Mouse (Mus musculus): ENCODE data around the gene Bcl7c.
"Not testable (repeated sequence)": the region's sequence is repeated elsewhere in the genome, so short reads cannot be mapped to it uniquely, and the experiment has no call there.

Bcl7c gene

DNA sequence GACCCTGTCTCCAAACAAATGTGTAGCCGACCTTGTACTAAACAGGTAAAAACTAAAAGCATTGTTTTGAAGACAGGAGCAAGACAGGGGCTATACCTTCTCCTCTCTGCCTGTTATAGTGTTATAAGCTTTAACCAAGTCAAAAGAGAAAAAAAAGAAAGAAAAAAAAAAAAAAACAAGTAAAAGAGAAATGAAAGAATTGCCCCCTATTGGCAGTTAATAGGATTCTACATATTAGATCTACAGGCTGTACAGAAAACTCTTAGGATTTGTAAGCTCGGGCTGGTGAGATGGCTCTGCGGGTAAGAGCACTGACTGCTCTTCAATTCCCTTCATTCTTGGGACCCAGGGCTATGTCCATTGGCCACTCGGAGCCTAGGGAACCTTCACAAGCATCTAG lies 66.5 kb downstream of the Bcl7c start:
- no peak for DNase-seq

DNA sequence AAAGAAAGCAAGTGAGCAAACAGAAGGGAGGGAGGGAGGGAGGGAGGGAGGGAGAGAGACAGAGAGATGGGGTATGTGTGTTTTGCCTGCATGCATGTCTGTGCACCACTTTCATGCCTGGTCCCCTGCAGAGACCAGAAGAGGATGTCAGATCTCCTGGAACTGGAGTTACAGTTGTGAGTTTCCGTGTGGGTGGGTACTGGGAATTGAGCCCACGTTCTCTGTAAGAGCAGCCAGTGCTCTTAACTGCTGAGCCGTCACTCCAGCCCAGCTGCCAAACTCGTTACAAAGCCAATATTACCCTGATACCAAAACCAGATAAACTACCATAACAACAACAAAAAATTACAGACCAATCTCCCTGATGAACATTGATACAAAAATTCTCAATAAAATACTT lies 67.5 kb downstream of the Bcl7c start:
- peak; percentile 50 for DNase-seq

DNA sequence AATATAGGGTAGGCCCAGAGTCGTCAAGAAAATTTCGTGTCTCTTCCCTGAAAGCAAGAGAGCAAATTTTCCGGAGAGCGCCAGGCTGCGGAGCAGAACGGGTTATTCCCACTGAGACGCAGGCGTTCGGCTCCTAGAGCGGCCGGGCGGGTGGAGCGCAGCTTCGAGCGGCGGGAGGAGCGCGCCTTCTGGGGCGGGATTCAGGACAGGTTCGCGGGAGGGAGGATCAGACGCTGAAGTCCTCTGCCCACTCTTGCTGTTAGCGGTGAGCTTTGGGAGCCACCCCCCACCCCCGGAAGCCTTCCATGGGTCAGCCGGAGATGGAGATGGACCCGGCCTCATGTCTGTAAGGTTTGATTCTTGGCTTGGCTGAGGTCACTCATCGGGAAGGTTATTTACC lies 71.8 kb downstream of the Bcl7c start:
- DNase-seq, result peak; percentile 69

DNA sequence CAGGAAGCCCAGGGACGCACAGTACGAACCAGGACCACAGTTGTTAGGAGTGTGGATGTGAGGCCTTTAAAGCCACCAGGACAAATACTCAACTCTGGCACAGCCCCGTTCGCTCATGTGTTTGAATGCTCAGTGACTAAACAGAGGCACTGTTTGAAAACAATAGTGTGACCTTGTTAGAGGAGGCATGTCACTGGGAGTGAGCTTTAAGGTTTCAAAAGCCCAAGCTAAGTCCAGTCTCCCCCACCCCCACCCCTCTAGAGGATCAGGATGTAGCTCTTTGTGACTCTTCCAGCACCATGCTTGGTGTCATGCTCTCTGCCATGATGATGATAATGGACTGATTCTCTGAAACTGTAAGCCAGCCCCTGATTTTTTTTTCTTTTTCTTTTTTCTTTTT lies 77.3 kb downstream of the Bcl7c start:
- DNase-seq, result no peak

DNA sequence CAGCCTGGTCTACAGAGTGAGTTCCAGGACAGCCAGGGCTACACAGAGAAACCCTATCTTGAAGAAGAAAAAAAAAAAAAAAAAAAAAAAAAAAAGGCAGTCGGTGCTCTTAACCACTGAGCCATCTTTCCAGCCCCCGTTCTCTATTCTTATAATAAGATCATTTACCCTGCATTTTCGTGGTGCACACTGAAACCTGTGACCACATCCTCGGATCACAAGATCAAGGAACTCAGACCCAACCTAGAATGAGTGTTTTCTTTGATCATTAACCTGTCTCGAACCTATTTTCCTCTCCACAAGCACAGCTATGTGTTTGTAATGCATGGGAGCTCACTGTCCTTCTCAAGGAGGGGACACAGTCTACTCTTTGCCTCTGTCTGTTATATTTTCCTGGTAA lies 80.1 kb downstream of the Bcl7c start:
- no peak for DNase-seq

DNA sequence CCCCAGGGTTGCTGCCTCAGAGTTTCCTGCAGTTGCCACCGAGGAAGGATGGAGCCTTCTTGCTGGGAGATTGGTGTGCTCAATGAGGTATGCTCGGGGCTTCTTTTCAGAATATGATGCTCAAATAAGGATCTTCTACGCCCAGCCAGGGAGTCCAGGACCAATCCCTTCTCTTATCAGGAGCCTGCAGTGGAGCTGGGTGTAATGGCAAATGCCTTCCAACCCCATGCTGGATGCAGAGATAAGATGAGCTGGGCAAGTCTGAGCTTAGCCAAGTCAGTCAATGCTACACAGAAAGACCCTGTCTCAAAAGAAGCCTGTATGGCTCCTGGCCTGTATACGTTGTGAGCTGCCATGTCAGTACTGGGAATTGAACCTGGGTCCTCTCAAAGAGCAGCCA lies 82.3 kb downstream of the Bcl7c start:
- DNase-seq, result no peak

DNA sequence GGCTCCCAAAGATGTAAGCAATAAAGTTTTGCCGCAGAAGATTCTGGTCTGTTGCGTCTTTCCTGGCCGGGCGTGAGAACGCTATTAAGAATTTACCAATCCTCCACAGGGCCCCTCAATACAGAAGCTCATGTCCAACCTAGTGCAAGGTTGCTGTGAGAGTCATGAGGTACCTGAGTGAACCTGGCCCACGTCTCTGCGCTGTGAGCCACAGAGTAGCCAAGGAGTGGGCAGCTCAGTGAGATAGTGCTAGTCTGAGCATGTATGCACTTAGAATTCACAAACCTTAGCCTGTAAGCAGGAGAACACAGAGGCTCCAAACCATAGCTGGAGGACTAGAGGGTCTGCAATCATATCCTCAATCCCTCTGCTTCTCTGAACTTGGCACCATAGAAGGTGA lies 82.7 kb downstream of the Bcl7c start:
- no peak for DNase-seq

DNA sequence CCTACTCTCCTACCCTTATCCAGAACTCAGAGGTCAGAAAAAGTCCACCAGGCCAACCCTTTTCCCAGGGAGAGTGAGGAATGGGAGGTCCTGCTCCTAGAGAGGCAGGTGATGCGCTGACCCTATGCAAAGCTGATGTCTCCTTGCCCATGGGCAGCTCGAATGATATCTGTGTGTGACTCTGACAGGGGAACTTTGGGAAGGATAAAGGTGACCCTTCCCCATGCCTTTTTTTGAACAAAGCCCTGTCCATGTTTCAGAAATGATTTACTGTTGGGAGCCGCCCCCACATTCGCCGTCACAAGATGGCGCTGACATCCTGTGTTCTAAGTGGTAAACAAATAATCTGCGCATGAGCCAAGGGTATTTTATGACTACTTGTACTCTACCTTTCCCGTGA lies 90.3 kb downstream of the Bcl7c start:
- DNase-seq, result not testable (repeated sequence)

DNA sequence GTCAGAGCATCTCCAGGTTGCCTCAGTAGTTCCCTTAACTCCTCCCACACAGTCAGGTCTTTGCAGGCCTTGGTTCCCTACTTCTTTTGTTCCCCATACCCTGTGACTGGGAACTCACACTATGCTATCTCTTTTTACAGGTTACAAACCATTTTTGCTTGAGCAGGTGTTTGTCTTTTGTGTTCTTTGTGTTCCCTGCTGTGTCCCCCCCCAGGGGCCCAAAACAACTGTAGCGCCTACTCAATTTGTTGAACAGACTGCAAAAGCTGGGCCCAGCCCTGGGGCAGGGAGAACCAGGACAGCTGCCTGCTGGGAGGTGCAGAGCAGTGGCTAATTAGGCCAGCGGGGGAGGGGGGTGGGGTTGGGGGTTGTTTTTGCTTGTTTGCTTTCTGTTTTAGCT lies 90.8 kb downstream of the Bcl7c start:
- DNase-seq, result no peak

DNA sequence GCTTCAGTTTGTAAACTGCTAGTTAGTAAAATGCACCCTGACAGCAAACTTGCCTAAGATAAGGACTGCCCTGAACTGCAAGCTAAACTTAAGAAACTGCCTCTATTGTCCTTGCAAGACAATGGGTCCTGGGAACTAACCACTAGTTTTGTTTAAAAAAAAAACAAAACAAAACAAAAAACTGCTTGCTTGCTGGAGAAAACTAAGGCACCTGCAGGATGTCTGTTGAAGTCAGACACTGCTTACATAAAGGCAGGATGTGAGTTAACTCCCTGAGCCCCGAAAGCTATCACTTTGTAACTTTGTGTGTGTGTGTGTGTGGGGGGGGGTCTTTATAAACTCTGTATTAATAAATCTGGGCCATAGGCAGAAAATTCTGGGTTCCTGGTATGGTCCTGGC lies 91.9 kb downstream of the Bcl7c start:
- DNase-seq, result no peak

DNA sequence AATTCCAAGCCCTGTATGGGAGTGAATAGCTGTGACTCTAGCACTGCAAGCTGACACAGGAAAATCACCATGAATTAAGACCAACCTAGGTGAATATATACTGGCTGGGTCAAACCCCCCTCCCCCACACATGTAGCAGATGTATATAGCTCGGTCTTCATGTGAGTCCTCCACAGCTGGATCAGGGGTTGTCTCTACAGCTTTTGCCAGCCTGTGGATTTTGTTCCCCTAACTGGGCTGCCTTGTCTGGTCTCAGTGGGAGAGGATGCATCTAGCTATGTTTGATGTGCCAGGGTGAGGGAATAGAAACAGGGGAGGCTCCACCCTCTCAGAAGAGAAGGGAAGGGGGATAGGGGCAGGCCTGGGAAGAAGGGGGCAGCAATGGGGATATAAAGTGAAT lies 92.4 kb downstream of the Bcl7c start:
- DNase-seq, result no peak

DNA sequence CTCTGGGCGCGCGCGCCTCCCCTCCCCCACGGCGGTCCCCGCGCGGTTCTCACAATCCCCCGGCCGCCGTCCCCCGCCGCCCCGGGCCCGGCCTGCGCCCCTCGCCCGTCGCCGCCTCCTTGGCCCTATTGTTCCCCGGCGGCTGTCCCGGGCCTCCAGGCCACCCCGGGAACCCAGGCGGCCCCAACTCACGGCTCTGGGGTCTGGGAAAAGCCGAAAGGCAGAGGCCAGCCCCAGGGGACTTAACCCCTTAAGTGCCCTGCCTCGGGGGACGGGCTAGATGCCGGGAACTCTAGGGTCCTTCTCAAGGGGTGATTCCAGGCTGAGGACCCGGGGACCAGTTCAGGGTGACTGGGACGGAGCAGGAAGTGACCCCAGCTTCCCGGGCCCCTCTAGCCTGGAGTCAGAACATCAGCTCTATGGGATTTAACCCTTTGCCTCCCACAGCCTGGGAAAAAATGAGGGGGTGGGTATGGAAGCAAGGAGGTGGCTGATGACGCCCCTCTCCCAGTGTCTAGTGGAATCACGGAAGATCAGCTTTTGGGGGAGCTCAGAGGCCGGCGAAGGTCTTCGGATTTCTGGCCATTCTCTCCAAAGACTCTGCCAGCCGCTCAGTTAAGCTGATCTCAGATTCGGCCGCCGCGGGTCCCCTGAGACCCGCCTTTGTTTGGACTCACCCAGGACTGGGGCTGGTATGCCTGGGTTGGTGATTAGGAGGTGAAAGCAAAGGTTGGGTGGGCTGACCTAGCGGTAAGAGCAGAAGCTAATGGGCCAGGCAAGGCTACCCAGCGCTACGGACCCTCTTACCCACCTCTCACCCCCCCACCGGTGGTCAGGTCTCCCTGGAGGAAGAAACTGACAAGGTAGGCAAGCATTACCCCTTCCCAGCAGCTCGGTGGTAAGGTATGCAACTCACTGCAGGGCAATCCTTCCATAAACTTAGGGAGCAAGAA lies 93.6 kb downstream of the Bcl7c start, which contains the start of gene Zfp629:
Gene Zfp629, minus strand, starts transcription at position 907 of the 953 bp plus-strand sequence.
- peak; percentile 80 for DNase-seq

DNA sequence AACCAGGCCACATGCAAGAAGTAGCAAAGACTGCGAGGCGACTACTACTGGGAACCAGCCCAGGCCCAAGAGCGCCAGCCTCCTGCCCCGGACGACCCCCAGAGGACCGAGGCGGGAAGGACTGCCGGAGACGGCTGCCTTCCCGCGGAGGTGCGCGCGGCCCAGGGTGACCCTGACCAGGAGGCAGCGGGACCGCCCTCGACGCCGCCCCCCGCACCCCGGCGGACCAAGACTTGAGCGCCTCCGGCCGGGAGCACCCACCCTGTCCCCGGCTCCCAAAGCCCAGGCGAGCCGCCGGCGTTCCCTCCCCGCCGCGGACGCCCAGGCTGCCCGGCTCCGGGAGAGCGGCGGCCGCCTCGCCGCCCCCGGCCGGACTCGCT lies 94.2 kb downstream of the Bcl7c start:
- no peak for DNase-seq

DNA sequence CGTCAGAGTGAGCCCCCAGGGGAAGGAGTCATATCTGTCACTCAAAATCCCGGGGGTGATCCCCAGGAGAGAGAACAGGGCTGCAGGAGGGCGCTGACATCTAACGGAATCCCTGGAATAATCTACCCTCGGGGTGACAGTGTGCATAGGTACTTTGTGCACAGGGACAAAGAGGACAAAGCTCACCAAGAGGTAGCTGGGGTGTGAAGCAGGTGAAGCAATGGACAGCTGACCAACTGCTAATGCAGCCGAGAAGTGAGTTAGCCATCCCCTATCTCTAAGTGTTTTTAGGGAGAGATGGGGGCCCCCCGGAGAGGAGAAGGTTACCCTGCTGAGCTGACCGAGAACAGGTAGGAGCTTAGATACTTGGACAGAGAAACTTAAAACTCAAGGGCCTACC lies 94.6 kb downstream of the Bcl7c start:
- no peak for DNase-seq

DNA sequence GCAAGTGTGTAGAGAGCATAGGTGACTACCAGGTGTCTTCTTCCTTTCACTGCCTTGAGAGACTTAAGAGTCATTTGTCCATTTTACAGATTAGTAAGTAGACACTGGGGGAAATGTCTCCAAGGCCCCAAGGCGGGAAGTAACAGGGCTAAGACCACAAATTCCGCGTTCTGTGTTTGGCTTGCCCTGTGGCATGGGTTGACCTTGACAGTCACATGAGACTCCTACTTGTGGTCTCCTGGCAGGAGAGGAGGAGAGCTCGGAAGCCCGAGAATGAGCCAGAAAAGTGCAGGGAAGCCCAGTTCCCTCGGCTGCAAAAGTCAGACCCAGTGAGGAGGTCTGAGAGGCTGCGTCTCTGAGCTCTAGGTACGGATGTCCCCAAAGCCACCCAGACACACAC lies 95.2 kb downstream of the Bcl7c start:
- DNase-seq, result no peak

DNA sequence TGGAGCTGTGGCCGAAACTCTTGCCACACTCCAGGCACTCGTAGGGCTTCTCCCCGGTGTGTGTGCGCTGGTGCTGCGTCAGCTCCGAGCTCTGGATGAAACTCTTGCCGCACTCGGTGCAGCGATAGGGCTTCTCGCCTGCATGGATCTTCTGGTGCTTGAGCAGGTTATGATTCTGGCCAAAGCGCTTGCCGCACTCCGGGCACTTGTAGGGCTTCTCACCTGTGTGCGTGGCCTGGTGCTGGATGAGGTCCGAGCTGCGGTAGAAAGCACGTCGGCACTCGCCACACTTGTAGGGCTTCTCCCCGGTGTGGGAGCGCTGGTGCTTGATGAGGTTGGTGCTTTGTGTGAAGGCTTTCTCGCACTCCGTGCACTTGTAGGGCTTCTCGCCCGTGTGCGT lies 97.2 kb downstream of the Bcl7c start:
- no peak for DNase-seq

Measured in layer of hippocampus, adult 9-11 months (tissue).